Mouse (Mus musculus): ENCODE data around the gene Gm17604. TPM values are rescaled to one million over a fixed set of nuclear protein-coding genes. Genes with fewer than 3 reads are reported as not detected.
A peak's percentile ranks its signal among the peaks of the same experiment; 100 is the strongest.

Gm17604 gene
- polyA plus RNA-seq (2016; fragmentation: Nextera tagmentation; extraction: Ambion mirVana), result not detected in 2 replicates

DNA sequence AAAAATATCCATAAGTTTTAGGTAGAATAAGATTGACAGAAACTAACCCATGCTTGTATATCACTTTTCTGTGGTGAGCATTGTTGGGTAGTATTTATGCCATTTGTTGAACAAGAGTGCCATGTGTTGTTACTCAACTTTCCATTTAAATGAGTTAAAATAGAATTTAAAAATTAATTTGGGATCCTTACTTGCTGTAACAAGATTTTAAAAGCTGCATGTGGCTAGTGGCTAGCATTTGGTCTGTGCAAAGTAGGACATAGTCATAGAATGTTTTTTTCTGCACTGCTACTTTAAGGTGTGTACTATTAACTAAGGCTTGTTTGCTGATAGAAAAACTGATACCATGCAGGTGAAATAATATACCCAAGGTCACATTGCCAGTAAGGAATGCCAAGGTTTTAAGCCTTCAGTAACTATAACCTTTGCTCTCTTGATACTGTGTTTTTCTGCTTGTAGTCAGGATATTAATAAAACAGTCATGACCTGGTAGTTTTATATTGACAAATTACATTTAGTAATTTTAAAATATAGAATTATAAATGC, at the start of gene Gm17604:
Gm17604 (minus strand) TSS at position 51 of the 546 bp plus-strand sequence.
- no peaks in the 10 kb centered on the region for H3K4me1 ChIP-seq (replicated peaks)
- ATAC-seq (ENCODE audit: insufficient number of reproducible peaks, insufficient read depth, low FRiP score, low TSS enrichment, low read depth), result no peak
- H3K4me2 ChIP-seq, result no peak within 1 kb of the TSS
- no peaks in the 10 kb centered on the region for H3K36me3 ChIP-seq
- H3K9ac ChIP-seq (replicated peaks), result no peak within 1 kb of the TSS
- no peak within 1 kb of the TSS for H3K27ac ChIP-seq
- no peaks in the 10 kb centered on the region for H3K9me3 ChIP-seq
- peaks cover 7% of the 10 kb centered on the region; the same call in 1 of the 2 replicates for H3K27me3 ChIP-seq
- H3K4me3 ChIP-seq (replicated peaks), result no peak within 1 kb of the TSS

DNA sequence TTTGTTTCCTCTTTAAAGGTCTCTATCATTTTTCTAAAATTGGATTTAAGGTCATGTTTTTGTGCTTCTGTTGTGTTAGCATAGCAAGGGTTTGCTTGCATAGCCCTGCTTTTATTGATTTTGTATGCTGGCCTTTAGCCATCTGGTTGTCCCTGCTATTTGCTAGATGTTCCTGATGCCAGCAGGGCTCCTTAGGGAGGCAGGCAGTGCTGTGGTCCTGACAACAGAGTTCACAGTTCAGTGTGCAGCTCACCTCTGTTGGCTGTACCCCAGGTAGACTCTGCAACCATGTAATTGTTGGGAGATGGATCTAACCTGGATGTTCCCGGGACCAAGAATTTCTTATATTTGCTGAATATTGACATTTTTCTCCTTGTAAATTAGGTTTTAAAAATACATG, 45.3 kb upstream of the Gm17604 start:
- WGBS, result 87% methylated on average over 1 of the region's 1 CpGs
- Histone ChIP-seq H3K36me3 (no peaks in the 10 kb centered on the region), H3K27me3 (peaks cover 3% of the 10 kb centered on the region; the same call in 1 of the 2 replicates), H3K4me2 (no peak overlapping the region), H3K9ac (replicated peaks) (no peak overlapping the region), H3K9me3 (no peaks in the 10 kb centered on the region), H3K27ac (no peak overlapping the region), H3K4me3 (replicated peaks) (no peak overlapping the region), H3K4me1 (replicated peaks) (no peaks in the 10 kb centered on the region)
- no peak for ATAC-seq (ENCODE audit: insufficient number of reproducible peaks, insufficient read depth, low FRiP score, low TSS enrichment, low read depth)

DNA sequence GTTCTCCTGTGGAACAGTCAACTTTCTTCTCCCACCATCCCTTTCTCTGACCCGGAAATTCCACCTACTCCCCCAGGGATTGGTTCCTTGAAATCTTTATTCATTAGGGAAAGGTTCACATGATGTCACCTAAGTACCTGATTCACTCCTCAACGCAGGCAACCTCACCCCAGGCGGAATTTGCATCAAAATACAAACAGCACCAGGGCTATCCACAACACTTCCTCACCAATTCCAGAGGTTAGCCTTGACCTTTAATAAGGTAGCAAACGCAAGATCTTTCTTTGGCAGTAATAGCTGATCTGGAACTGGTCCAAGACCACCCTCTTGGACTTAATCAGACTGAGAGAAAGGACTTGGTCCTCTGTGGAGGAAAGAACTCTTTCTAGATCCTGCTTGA, 1.5 kb downstream of the Gm17604 start:
- 39% methylated on average over 4 of the region's 4 CpGs for WGBS
- Histone ChIP-seq H3K4me2 (no peak overlapping the region), H3K9ac (replicated peaks) (no peak overlapping the region), H3K36me3 (no peaks in the 10 kb centered on the region), H3K27ac (no peak overlapping the region), H3K9me3 (no peaks in the 10 kb centered on the region), H3K4me1 (replicated peaks) (no peaks in the 10 kb centered on the region), H3K4me3 (replicated peaks) (no peak overlapping the region), H3K27me3 (peaks cover 7% of the 10 kb centered on the region; the same call in 1 of the 2 replicates)
- ATAC-seq (ENCODE audit: insufficient number of reproducible peaks, insufficient read depth, low FRiP score, low TSS enrichment, low read depth), result no peak

DNA sequence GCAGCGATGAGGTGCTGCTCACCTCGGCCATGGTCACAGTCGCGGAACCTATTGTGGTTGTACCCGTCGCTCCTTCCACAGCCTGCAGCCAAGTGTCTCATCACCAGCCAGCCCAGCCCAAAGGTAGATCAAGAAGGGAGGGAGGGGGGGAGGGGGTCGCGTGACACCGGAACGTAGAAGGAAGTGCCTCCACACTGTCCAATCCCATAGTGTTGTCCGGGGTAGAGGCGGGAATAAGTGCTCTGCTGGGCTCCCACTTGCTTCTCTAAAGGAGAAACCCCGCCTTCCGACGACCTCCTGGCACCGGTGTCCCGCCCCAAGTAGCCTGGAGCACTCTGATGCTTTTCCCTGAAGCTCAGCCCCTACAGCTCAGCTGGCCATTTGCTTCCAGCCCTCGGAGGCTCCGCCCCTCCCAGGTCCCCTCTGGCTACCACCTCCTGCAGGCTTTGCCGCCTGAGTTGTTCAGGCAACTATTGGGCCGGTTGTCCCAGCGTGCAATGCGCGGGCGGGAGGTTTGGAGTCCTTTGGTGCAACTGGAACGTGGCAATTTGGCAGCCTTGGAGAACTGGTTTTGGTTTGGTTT, 24.3 kb downstream of the Gm17604 start, which contains the start of the genes Mospd2 and Fancb:
Mospd2 (minus strand) TSS at position 183 of the 583 bp plus-strand sequence.
Fancb (plus strand) TSS at position 400 of the 583 bp plus-strand sequence.
- Histone ChIP-seq H3K4me3 (replicated peaks) (peak within 1 kb of the TSS; percentile 52), H3K9me3 (no peaks in the 10 kb centered on the region), H3K27ac (no peak within 1 kb of the TSS), H3K36me3 (no peaks in the 10 kb centered on the region), H3K9ac (replicated peaks) (peak within 1 kb of the TSS; percentile 51), H3K4me2 (peak within 1 kb of the TSS; percentile 56), H3K4me1 (replicated peaks) (0 out of 2 replicates have a peak, but pooled peaks cover 7% of the 10 kb centered on the region), H3K27me3 (peaks cover 19% of the 10 kb centered on the region)
- 16% methylated on average over 22 of the region's 26 CpGs for WGBS
- peak; percentile 100 for ATAC-seq (ENCODE audit: insufficient number of reproducible peaks, insufficient read depth, low FRiP score, low TSS enrichment, low read depth)

DNA sequence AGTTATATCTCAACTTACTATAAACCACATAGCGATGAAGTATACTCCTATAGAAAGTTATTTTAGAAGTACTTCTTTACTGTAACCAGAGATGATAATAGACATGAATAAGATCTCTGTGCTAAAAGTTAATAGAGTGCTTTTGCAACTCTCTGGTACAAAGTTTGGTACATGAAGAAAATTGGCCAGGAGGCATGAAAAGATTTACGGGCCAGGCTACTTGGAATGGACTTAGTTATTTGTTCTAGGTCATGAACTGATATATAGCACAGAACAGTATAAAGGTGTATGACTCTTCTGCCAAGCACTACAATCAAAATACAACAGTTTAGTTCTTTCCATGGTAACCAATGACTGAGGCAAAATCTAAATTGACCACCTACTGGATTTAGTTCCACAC, 25.8 kb downstream of the Gm17604 start:
- ATAC-seq (ENCODE audit: insufficient number of reproducible peaks, insufficient read depth, low FRiP score, low TSS enrichment, low read depth), result no peak
- WGBS, result 94% methylated on average over 2 of the region's 2 CpGs
- Histone ChIP-seq H3K9me3 (no peaks in the 10 kb centered on the region), H3K4me1 (replicated peaks) (0 out of 2 replicates have a peak, but pooled peaks cover 7% of the 10 kb centered on the region), H3K27ac (no peak overlapping the region), H3K4me3 (replicated peaks) (peak overlapping the region; percentile 52; the same call in 1 of the 2 replicates), H3K36me3 (no peaks in the 10 kb centered on the region), H3K4me2 (peak overlapping the region; percentile 56), H3K27me3 (peaks cover 19% of the 10 kb centered on the region), H3K9ac (replicated peaks) (no peak overlapping the region)

DNA sequence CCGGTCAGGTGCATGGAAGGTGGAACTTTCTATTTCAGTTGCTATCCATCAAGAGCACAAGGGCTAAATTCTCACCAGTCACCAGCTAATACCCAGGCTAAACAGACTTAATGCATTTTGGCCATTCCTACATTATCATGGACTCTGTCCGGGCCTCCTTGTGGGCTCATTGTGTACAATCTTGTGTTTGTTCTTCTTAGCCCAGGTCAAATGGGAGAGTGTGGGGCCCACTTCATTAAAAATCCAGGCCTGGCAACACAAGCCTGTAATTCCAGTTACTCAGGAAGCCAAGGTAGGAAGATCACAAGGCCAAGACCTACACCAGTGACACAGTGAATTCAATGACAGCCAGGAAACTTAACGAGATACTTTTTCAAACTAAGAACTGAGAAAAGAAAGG, 33.4 kb downstream of the Gm17604 start:
- H3K9me3 ChIP-seq, result no peaks in the 10 kb centered on the region
- H3K4me2 ChIP-seq, result no peak overlapping the region
- 79% methylated on average over 3 of the region's 3 CpGs for WGBS
- no peak for ATAC-seq (ENCODE audit: insufficient number of reproducible peaks, insufficient read depth, low FRiP score, low TSS enrichment, low read depth)
- H3K27me3 ChIP-seq, result peaks cover 10% of the 10 kb centered on the region; the same call in 1 of the 2 replicates
- no peak overlapping the region for H3K9ac ChIP-seq (replicated peaks)
- H3K4me3 ChIP-seq (replicated peaks), result no peak overlapping the region
- H3K36me3 ChIP-seq, result no peaks in the 10 kb centered on the region
- H3K4me1 ChIP-seq (replicated peaks), result no peaks in the 10 kb centered on the region
- no peak overlapping the region for H3K27ac ChIP-seq

DNA sequence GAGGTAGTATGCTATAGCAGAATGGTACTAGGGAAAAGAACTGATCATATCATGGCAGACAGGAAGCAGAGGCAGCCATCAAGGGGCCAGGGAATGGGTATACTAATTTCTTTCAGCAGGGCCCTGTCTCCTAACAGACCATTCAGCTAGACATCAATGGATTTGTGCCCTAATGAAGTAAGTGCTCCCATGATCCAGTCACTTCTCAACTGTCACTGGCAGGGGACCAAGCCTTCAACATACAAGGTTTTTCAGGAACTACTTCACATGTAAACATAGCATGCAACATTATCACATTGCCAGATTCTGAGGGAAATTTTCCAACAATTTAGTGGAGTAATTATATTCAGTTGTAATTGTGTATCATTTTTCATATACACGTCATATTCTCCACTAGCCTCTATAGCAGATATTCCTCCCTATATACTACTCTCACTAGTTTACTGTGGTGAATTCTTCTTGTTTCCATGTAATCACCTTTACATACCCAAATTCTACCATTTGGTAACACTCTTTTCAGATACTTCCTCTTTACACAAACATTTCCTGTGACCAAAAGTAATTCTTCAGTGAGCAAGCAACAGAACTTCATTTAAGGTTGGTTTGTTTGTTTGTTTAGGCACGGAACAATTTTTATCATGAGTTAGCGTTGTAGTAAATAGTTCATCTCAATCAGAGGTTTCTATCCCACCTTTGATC, 38.7 kb downstream of the Gm17604 start:
- no peak overlapping the region for H3K4me2 ChIP-seq
- H3K4me3 ChIP-seq (replicated peaks), result no peak overlapping the region
- no peaks in the 10 kb centered on the region for H3K4me1 ChIP-seq (replicated peaks)
- WGBS, result 87% methylated on average over 3 of the region's 3 CpGs
- no peaks in the 10 kb centered on the region for H3K9me3 ChIP-seq
- H3K9ac ChIP-seq (replicated peaks), result no peak overlapping the region
- no peak overlapping the region for H3K27ac ChIP-seq
- ATAC-seq (ENCODE audit: insufficient number of reproducible peaks, insufficient read depth, low FRiP score, low TSS enrichment, low read depth), result no peak
- H3K27me3 ChIP-seq, result peaks cover 11% of the 10 kb centered on the region; the same call in 1 of the 2 replicates
- H3K36me3 ChIP-seq, result peaks cover 6% of the 10 kb centered on the region; the same call in 1 of the 2 replicates

Other genes starting within 250 kb of the Gm17604 start
- gene Mospd2, start 24.5 kb downstream of the Gm17604 start, polyA plus RNA-seq (2016; fragmentation: Nextera tagmentation; extraction: Ambion mirVana), result 17.5 and 18.9 TPM in 2 replicates
- 10.1 and 10.5 TPM in 2 replicates for gene Fancb, start 24.2 kb downstream of the Gm17604 start, polyA plus RNA-seq (2016; fragmentation: Nextera tagmentation; extraction: Ambion mirVana)